Mouse (Mus musculus): ENCODE results near the gene Coro1b. TPM values are rescaled to one million over a fixed set of nuclear protein-coding genes. Genes with fewer than 3 reads are reported as not detected.
"Not testable (repeated sequence)": the region's sequence is repeated elsewhere in the genome, so short reads cannot be mapped to it uniquely, and the experiment has no call there.

Gene Coro1b
- polyA plus RNA-seq, 1 experiment from 2014 or later, result 125 TPM

- H3K36me3 ChIP-seq (replicated peaks), result peaks cover 24% of the 10 kb centered on the region
- not testable (repeated sequence) for H3K27ac ChIP-seq; H3K4me3 ChIP-seq (replicated peaks); ATAC-seq (ENCODE audit: low FRiP score); H3K9ac ChIP-seq; H3K27me3 ChIP-seq; H3K4me2 ChIP-seq; H3K9me3 ChIP-seq; H3K4me1 ChIP-seq
- WGBS, result 88% methylated on average over 6 of the region's 6 CpGs
These were observed 13.0 kb upstream of the Coro1b start for GRCm38 (mm10) chr19:4135229-4135962.

- not testable (repeated sequence) for H3K4me3 ChIP-seq (replicated peaks); H3K9ac ChIP-seq; ATAC-seq (ENCODE audit: low FRiP score); H3K4me1 ChIP-seq; H3K9me3 ChIP-seq; H3K27me3 ChIP-seq; H3K27ac ChIP-seq; H3K4me2 ChIP-seq
- WGBS, result 28% methylated on average over 8 of the region's 8 CpGs
- H3K36me3 ChIP-seq (replicated peaks), result peaks cover 23% of the 10 kb centered on the region
These were observed 12.5 kb upstream of the Coro1b start for GRCm38 (mm10) chr19:4135963-4136345.

GRCm38 (mm10) chr19:4136463-4136862 lies 12.0 kb upstream of the Coro1b start:
- Histone ChIP-seq H3K9me3 (no peaks in the 10 kb centered on the region), H3K36me3 (replicated peaks) (peaks cover 18% of the 10 kb centered on the region), H3K4me2 (no peak overlapping the region), H3K9ac (no peak overlapping the region), H3K27ac (no peak overlapping the region), H3K4me1 (peaks cover 5% of the 10 kb centered on the region; the same call in 1 of the 2 replicates), H3K4me3 (replicated peaks) (no peak overlapping the region), H3K27me3 (no peaks in the 10 kb centered on the region; the same call in 1 of the 2 replicates)
- no peak for ATAC-seq (ENCODE audit: low FRiP score)
- 71% methylated on average over 5 of the region's 5 CpGs for WGBS

GRCm38 (mm10) chr19:4137913-4138312 lies 10.5 kb upstream of the Coro1b start:
- no peak overlapping the region for H3K9ac ChIP-seq
- H3K4me2 ChIP-seq, result no peak overlapping the region
- peaks cover 4% of the 10 kb centered on the region for H3K36me3 ChIP-seq (replicated peaks)
- WGBS, result 83% methylated on average over 5 of the region's 5 CpGs
- no peaks in the 10 kb centered on the region for H3K9me3 ChIP-seq
- H3K27me3 ChIP-seq, result peaks cover under 1% of the 10 kb centered on the region; the same call in 1 of the 2 replicates
- H3K4me1 ChIP-seq, result peaks cover 5% of the 10 kb centered on the region; the same call in 1 of the 2 replicates
- H3K4me3 ChIP-seq (replicated peaks), result no peak overlapping the region
- no peak for ATAC-seq (ENCODE audit: low FRiP score)
- H3K27ac ChIP-seq, result no peak overlapping the region

- no peaks in the 10 kb centered on the region for H3K36me3 ChIP-seq (replicated peaks)
- ATAC-seq (ENCODE audit: low FRiP score), result no peak
- H3K9me3 ChIP-seq, result no peaks in the 10 kb centered on the region
- peaks cover 4% of the 10 kb centered on the region; the same call in 1 of the 2 replicates for H3K27me3 ChIP-seq
- H3K4me1 ChIP-seq, result peaks cover 5% of the 10 kb centered on the region; the same call in 1 of the 2 replicates
- 67% methylated on average over 2 of the region's 2 CpGs for WGBS
- H3K9ac ChIP-seq, result no peak within 1 kb of the TSS
- H3K27ac ChIP-seq, result no peak within 1 kb of the TSS
- H3K4me3 ChIP-seq (replicated peaks), result no peak within 1 kb of the TSS
- H3K4me2 ChIP-seq, result no peak within 1 kb of the TSS
These were observed 9.0 kb upstream of the Coro1b start, which contains the start of gene Gpr152 for GRCm38 (mm10) chr19:4139446-4139845. Gene Gpr152, plus strand, starts transcription at chr19:4139787.

GRCm38 (mm10) chr19:4140147-4140546 lies 8.3 kb upstream of the Coro1b start:
- no peak for ATAC-seq (ENCODE audit: low FRiP score)
- peaks cover 5% of the 10 kb centered on the region; the same call in 1 of the 2 replicates for H3K4me1 ChIP-seq
- H3K36me3 ChIP-seq (replicated peaks), result no peaks in the 10 kb centered on the region
- H3K4me2 ChIP-seq, result no peak overlapping the region
- H3K9me3 ChIP-seq, result no peaks in the 10 kb centered on the region
- H3K27me3 ChIP-seq, result peaks cover 4% of the 10 kb centered on the region; the same call in 1 of the 2 replicates
- 82% methylated on average over 6 of the region's 6 CpGs for WGBS
- H3K27ac ChIP-seq, result no peak overlapping the region
- no peak overlapping the region for H3K4me3 ChIP-seq (replicated peaks)
- H3K9ac ChIP-seq, result no peak overlapping the region

- Histone ChIP-seq H3K9ac (no peak overlapping the region), H3K27ac (no peak overlapping the region), H3K4me3 (replicated peaks) (no peak overlapping the region), H3K4me2 (no peak overlapping the region), H3K27me3 (peaks cover 4% of the 10 kb centered on the region; the same call in 1 of the 2 replicates), H3K4me1 (peaks cover 7% of the 10 kb centered on the region), H3K36me3 (replicated peaks) (no peaks in the 10 kb centered on the region), H3K9me3 (no peaks in the 10 kb centered on the region)
- ATAC-seq (ENCODE audit: low FRiP score), result no peak
- 91% methylated on average over 18 of the region's 18 CpGs for WGBS
These were observed 5.8 kb upstream of the Coro1b start for GRCm38 (mm10) chr19:4142416-4143173.

GRCm38 (mm10) chr19:4143759-4144268 lies 4.6 kb upstream of the Coro1b start, which contains the start of gene Cabp4:
Gene Cabp4, minus strand, starts transcription at chr19:4144033.
- H3K9ac ChIP-seq, result no peak within 1 kb of the TSS
- H3K27me3 ChIP-seq, result peaks cover 4% of the 10 kb centered on the region; the same call in 1 of the 2 replicates
- H3K4me1 ChIP-seq, result peaks cover 15% of the 10 kb centered on the region
- WGBS, result 90% methylated on average over 7 of the region's 7 CpGs
- H3K9me3 ChIP-seq, result no peaks in the 10 kb centered on the region
- no peak within 1 kb of the TSS for H3K4me3 ChIP-seq (replicated peaks)
- no peak within 1 kb of the TSS for H3K4me2 ChIP-seq
- ATAC-seq (ENCODE audit: low FRiP score), result no peak
- no peaks in the 10 kb centered on the region for H3K36me3 ChIP-seq (replicated peaks)
- no peak within 1 kb of the TSS for H3K27ac ChIP-seq

- Histone ChIP-seq H3K36me3 (replicated peaks) (0 out of 2 replicates have a peak, but pooled peaks cover under 1% of the 10 kb centered on the region), H3K9ac (no peak overlapping the region), H3K9me3 (no peaks in the 10 kb centered on the region), H3K4me3 (replicated peaks) (no peak overlapping the region), H3K27ac (no peak overlapping the region), H3K4me2 (no peak overlapping the region), H3K4me1 (peaks cover 20% of the 10 kb centered on the region), H3K27me3 (peaks cover 4% of the 10 kb centered on the region; the same call in 1 of the 2 replicates)
- WGBS, result 86% methylated on average over 16 of the region's 16 CpGs
- ATAC-seq (ENCODE audit: low FRiP score), result no peak
These were observed 3.6 kb upstream of the Coro1b start for GRCm38 (mm10) chr19:4144550-4145498.

GRCm38 (mm10) chr19:4145936-4146335 lies 2.5 kb upstream of the Coro1b start:
- ATAC-seq (ENCODE audit: low FRiP score), result no peak
- H3K27ac ChIP-seq, result no peak overlapping the region
- peaks cover 11% of the 10 kb centered on the region for H3K36me3 ChIP-seq (replicated peaks)
- peaks cover 24% of the 10 kb centered on the region for H3K4me1 ChIP-seq
- H3K4me3 ChIP-seq (replicated peaks), result no peak overlapping the region
- peaks cover 4% of the 10 kb centered on the region; the same call in 1 of the 2 replicates for H3K27me3 ChIP-seq
- no peak overlapping the region for H3K4me2 ChIP-seq
- 81% methylated on average over 5 of the region's 5 CpGs for WGBS
- no peak overlapping the region for H3K9ac ChIP-seq
- H3K9me3 ChIP-seq, result no peaks in the 10 kb centered on the region

- H3K36me3 ChIP-seq (replicated peaks), result peaks cover 17% of the 10 kb centered on the region
- H3K27me3 ChIP-seq, result peaks cover 4% of the 10 kb centered on the region; the same call in 1 of the 2 replicates
- no peak for ATAC-seq (ENCODE audit: low FRiP score)
- peaks cover 24% of the 10 kb centered on the region for H3K4me1 ChIP-seq
- H3K9ac ChIP-seq, result no peak overlapping the region
- no peaks in the 10 kb centered on the region for H3K9me3 ChIP-seq
- 63% methylated on average over 12 of the region's 12 CpGs for WGBS
- no peak overlapping the region for H3K27ac ChIP-seq
- H3K4me3 ChIP-seq (replicated peaks), result no peak overlapping the region
- H3K4me2 ChIP-seq, result no peak overlapping the region
These were observed 1.9 kb upstream of the Coro1b start for GRCm38 (mm10) chr19:4146366-4147021.
